Mouse (Mus musculus) brain, adult 2 months (tissue): ENCODE measurements at regions not wholly inside any gene's neighbourhood (a gene's known extent, or its start where the extent isn't known, plus 50 kb on each side); places are given as distances from the start of the nearest gene placed in this dataset.

Source experiments
- DNase-seq: peaks from one replicate; pipeline ENCODE4 v3.0.0; 2011; ENCODE audit warnings: low read depth, low spot score

DNA sequence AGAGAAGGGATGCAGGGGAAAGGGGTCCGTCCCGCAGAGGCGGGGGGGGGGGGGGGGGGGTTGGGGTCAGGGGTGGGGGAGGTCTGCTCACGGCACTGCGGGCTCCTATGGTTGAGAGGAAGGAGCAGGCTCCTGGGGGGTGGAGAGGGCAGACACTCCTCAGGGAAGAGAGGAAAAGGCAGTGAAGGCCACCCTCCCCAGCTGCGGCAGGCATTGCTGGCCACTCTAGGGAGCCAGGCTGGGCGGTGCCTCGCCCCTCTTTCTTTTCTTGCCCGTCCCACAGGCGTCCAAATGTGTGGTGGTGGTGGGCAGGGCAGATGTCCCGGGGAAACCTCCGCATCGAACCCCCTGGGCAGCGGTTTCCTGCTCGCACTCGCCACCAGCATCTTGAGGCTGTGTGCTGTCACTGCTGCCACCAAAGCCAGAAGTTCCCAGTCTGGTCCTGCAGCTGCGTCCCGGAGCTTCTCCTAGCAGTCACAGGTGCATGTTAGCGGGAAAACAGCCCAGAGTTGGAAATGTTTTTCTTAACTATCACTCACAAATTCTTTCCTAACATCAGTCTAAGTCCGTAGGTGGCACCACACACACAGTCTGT, 110.4 kb downstream of the Dsel start:
- peak; percentile 13 for DNase-seq
